Mouse (Mus musculus) forebrain, postnatal 0 days (tissue): Measurements from ENCODE around the gene Nr1h2. TPM values are rescaled to one million over a fixed set of nuclear protein-coding genes. Genes with fewer than 3 reads are reported as not detected.

Experiments used
- ATAC-seq: fragments of 200-750 bp; cut with Nextera tagmentation; 2 replicates; pipeline ENCODE4 v1.8.0; 2017; ENCODE audit warnings: mild to moderate bottlenecking, moderate library complexity
- DNase-seq: peaks from one replicate; pipeline ENCODE4 v3.0.0-alpha.2; 2015
- H3K27ac ChIP-seq: fragments of 300-500 bp; sonication (generic); 2 replicates; pipeline ENCODE4 v1.5.1; 2014; ENCODE audit warnings: low read depth, mild to moderate bottlenecking, antibody characterized with exemption, low read length, moderate library complexity, mixed read lengths
- H3K27me3 ChIP-seq: fragments of 300-500 bp; sonication (generic); 2 replicates; pipeline ENCODE4 v1.6.1; 2014; ENCODE audit warnings: mild to moderate bottlenecking, low read length, mixed read lengths; ENCODE audit not compliant: insufficient read depth
- H3K36me3 ChIP-seq: fragments of 300-500 bp; sonication (generic); 2 replicates; pipeline ENCODE4 v1.6.1; 2014; ENCODE audit warnings: mild to moderate bottlenecking, moderate library complexity; ENCODE audit not compliant: insufficient read depth
- H3K4me1 ChIP-seq: fragments of 300-500 bp; sonication (generic); 2 replicates; pipeline ENCODE4 v1.6.1; 2014; ENCODE audit warnings: antibody characterized with exemption; ENCODE audit not compliant: insufficient read depth
- H3K4me2 ChIP-seq: fragments of 300-500 bp; sonication (generic); 2 replicates; pipeline ENCODE4 v1.6.1; 2014; ENCODE audit warnings: low read depth, mild to moderate bottlenecking, moderate library complexity
- H3K4me3 ChIP-seq: fragments of 300-500 bp; sonication (generic); 2 replicates; pipeline ENCODE4 v1.5.1; 2014; ENCODE audit warnings: low read depth, low read length, mixed read lengths
- H3K9ac ChIP-seq: fragments of 300-500 bp; sonication (generic); 2 replicates; pipeline ENCODE4 v1.6.1; 2014; ENCODE audit warnings: mild to moderate bottlenecking
- H3K9me3 ChIP-seq: fragments of 300-500 bp; sonication (generic); 2 replicates; pipeline ENCODE4 v1.6.1; 2016; ENCODE audit warnings: low read length
- CTCF ChIP-seq: sonication (generic); IDR thresholded peaks from 2 replicates; pipeline ENCODE4 v1.5.1; 2016; ENCODE audit warnings: antibody characterized with exemption, control low read depth, low read depth
- WGBS: fragments of 180-500 bp; shearing (Covaris S2); extraction: QIAGEN DNeasy Blood & Tissue Kit; methylation state at CpG from one replicate; pipeline ENCODE4 v1.1.7; 2014; 5-methylcytosine and 5-hydroxymethylcytosine counted together
- polyA plus RNA-seq: library from polyadenylated mRNA; unstranded; fragments of >200 nt; fragmentation: Nextera tagmentation; extraction: Ambion mirVana; gene quantifications from 2 replicates; pipeline ENCODE4 v1.2.1, GENCODE M21; 2015
- total RNA-seq: library from RNA; depleted of rRNA; stranded (reverse); fragments of >200 nt; gene quantifications from 2 replicates; pipeline ENCODE4 v1.2.3, GENCODE M21; 2014

The Nr1h2 gene
- total and polyA plus RNA-seq, 2 experiments from 2014 or later = 44.1 to 51.1 TPM

DNA sequence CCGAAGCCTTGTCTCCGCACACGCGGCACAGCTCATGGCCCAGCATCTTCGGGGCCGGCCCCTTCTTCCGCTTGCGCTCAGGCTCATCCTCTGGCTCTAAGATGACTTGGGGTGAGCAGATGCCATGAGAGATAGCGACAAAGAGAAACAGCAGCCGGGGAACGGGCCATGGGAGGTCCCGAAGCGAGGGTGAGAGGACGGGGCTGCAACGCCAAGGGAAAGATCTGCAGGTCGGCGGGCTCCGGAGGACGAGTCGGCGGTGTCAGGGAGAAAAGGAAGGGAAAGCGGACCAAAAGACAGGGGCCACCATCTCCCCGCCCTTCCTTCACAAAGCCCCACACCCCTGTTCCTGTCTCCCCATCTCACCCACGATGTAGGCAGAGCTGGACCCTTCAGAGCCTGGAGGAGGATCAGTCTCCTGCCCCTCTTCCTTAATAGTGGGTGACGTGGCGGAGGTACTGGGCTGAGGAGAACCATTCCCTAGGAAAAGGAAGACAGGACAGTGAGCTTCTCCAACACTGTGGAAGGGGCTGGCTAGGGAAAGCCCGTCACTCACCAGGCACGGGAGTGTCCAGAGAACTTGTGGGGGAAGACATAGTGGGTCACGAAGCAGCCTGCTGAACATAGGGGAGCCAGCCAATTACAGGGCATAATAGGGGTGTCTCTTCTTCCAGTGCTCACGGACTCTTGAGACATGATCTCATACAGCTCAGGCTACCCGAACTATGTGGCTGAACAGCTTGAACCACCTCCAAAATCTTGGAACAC lies 1.4 kb downstream of the Nr1h2 start:
- ATAC-seq = no peak
- Histone ChIP-seq H3K9ac (no peak overlapping the region), H3K27ac (no peak overlapping the region)

GRCm38 (mm10) chr7:44551731-44552130 lies 2.0 kb downstream of the Nr1h2 start:
- H3K36me3 ChIP-seq = peaks cover 26% of the 10 kb centered on the region
- WGBS = 86% methylated on average over 22 of the region's 22 CpGs
- H3K27ac ChIP-seq = no peak overlapping the region
- no peak overlapping the region for H3K4me2 ChIP-seq
- H3K9ac ChIP-seq = no peak overlapping the region
- H3K4me1 ChIP-seq = peaks cover 8% of the 10 kb centered on the region; the same call in 1 of the 2 replicates
- no peaks in the 10 kb centered on the region for H3K27me3 ChIP-seq
- H3K9me3 ChIP-seq = no peaks in the 10 kb centered on the region
- H3K4me3 ChIP-seq = no peak overlapping the region
- ATAC-seq (no peak), DNase-seq (no peak)
- no peak for TF ChIP-seq CTCF

More for the DNA sequence above, 1.4 kb downstream of the Nr1h2 start:
- Histone ChIP-seq H3K27me3 (no peaks in the 10 kb centered on the region; the same call in 1 of the 2 replicates), H3K9me3 (no peaks in the 10 kb centered on the region), H3K4me1 (peaks cover 8% of the 10 kb centered on the region; the same call in 1 of the 2 replicates), H3K4me2 (peak overlapping the region; percentile 78; the same call in 1 of the 2 replicates), H3K4me3 (no peak overlapping the region; the same call in 1 of the 2 replicates), H3K36me3 (peaks cover 26% of the 10 kb centered on the region)
- TF ChIP-seq CTCF = no peak
- DNase-seq = no peak
- WGBS = 88% methylated on average over 31 of the region's 31 CpGs

DNA sequence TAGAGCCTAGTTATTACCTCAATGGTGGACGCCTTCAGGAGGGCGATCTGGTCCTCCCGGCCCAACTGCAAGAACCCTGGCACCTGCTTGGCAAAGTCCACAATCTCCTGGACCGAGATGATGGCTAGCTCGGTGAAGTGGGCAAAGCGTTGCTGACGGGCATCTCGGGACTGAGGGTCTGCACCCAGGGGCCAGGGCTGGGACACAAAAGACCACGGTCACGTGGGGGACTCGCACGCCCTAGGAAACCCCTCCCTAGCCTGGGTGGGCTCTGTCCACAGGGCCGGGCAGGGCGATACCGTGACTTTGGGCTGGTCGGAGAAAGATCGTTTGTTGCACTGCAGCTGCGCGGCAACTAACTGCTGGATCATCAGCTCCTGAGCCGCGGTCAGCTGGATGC lies 2.5 kb downstream of the Nr1h2 start:
- DNase-seq (no peak), ATAC-seq (no peak)
- Histone ChIP-seq H3K9me3 (no peaks in the 10 kb centered on the region), H3K27me3 (no peaks in the 10 kb centered on the region), H3K4me2 (no peak overlapping the region), H3K4me3 (no peak overlapping the region), H3K36me3 (peaks cover 26% of the 10 kb centered on the region), H3K9ac (no peak overlapping the region), H3K4me1 (peaks cover 8% of the 10 kb centered on the region; the same call in 1 of the 2 replicates), H3K27ac (no peak overlapping the region)
- TF ChIP-seq CTCF = no peak
- WGBS = 91% methylated on average over 21 of the region's 21 CpGs

GRCm38 (mm10) chr7:44550409-44550678 lies 3.4 kb downstream of the Nr1h2 start:
- no peak overlapping the region for H3K27ac ChIP-seq
- H3K4me3 ChIP-seq = no peak overlapping the region
- no peak for TF ChIP-seq CTCF
- ATAC-seq (no peak), DNase-seq (no peak)
- peaks cover 8% of the 10 kb centered on the region; the same call in 1 of the 2 replicates for H3K4me1 ChIP-seq
- WGBS = 98% methylated on average over 12 of the region's 12 CpGs
- no peaks in the 10 kb centered on the region for H3K9me3 ChIP-seq
- H3K4me2 ChIP-seq = no peak overlapping the region
- no peaks in the 10 kb centered on the region for H3K27me3 ChIP-seq
- no peak overlapping the region for H3K9ac ChIP-seq
- peaks cover 26% of the 10 kb centered on the region for H3K36me3 ChIP-seq

- no peak for TF ChIP-seq CTCF
- H3K4me3 ChIP-seq = no peak overlapping the region
- WGBS = 95% methylated on average over 23 of the region's 23 CpGs
- H3K9ac ChIP-seq = no peak overlapping the region
- H3K27me3 ChIP-seq = no peaks in the 10 kb centered on the region
- ATAC-seq (no peak), DNase-seq (no peak)
- peaks cover 8% of the 10 kb centered on the region; the same call in 1 of the 2 replicates for H3K4me1 ChIP-seq
- peaks cover 26% of the 10 kb centered on the region for H3K36me3 ChIP-seq
- no peak overlapping the region for H3K4me2 ChIP-seq
- no peaks in the 10 kb centered on the region for H3K9me3 ChIP-seq
- no peak overlapping the region for H3K27ac ChIP-seq
These were observed 3.9 kb downstream of the Nr1h2 start for GRCm38 (mm10) chr7:44549621-44550408.

DNA sequence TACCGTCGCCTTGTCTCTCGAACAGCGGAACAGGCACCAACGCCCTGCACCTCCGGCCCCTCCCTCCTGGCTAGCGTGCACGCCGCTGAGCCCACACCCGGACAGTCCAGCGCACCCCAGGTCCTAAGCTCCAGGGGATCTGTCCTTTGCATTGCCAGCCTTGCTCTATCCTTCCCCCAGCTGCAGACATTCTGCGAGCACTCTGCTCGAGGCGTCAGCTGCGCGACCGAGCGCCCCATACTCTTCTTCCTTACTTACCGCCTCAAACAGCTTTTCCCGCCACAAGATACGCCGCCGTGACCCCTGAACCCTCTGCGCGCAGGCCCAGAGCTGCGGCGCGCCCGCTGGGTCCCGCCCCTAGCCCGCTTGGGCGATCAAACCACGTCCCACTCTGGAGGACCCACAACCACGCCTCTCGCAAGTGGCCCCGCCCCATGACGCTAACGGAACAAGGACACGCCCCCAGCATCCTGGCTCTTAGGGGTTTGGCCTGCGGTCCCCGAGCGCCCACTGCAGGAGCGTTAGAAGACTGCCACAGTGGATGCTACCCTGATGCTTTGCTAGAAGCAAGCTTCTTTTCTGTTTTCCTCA lies 5.2 kb downstream of the Nr1h2 start, which contains the start of gene Pold1:
Pold1 (minus strand) TSS at position 353 of the 591 bp plus-strand sequence.
- Histone ChIP-seq H3K27ac (0 out of 2 replicates have a peak within 1 kb of the TSS, but pooled peaks have one; percentile 43), H3K9ac (peak within 1 kb of the TSS; percentile 50), H3K4me2 (peak within 1 kb of the TSS; percentile 98), H3K9me3 (no peaks in the 10 kb centered on the region), H3K36me3 (peaks cover 26% of the 10 kb centered on the region), H3K4me1 (peaks cover 8% of the 10 kb centered on the region; the same call in 1 of the 2 replicates), H3K27me3 (no peaks in the 10 kb centered on the region), H3K4me3 (peak within 1 kb of the TSS; percentile 55)
- peak; percentile 99 for DNase-seq
- ATAC-seq = peak; percentile 95
- under 1% methylated on average over 43 of the region's 43 CpGs for WGBS
- peak; percentile 90 for TF ChIP-seq CTCF
